Mouse (Mus musculus) limb, embryonic 15.5 days (tissue): Measurements from ENCODE around the gene Mapk10. TPM values are rescaled to one million over a fixed set of nuclear protein-coding genes. Genes with fewer than 3 reads are reported as not detected.

Experiments
- ATAC-seq: fragments of 200-750 bp; cut with Nextera tagmentation; 2 replicates; pipeline ENCODE4 v1.8.0; 2017; ENCODE audit warnings: low read depth, moderate TSS enrichment; ENCODE audit not compliant: insufficient number of reproducible peaks, low FRiP score, low TSS enrichment
- H3K27ac ChIP-seq: fragments of 300-500 bp; sonication (generic); 2 replicates; pipeline ENCODE4 v1.5.1; 2015; ENCODE audit warnings: moderate library complexity, mild to moderate bottlenecking, inconsistent platforms
- H3K27me3 ChIP-seq: fragments of 300-500 bp; sonication (generic); 2 replicates; pipeline ENCODE4 v1.6.1; 2015; ENCODE audit warnings: inconsistent platforms
- H3K36me3 ChIP-seq: fragments of 300-500 bp; sonication (generic); 2 replicates; pipeline ENCODE4 v1.6.1; 2015; ENCODE audit warnings: inconsistent platforms
- H3K4me1 ChIP-seq: fragments of 300-500 bp; sonication (generic); 2 replicates; pipeline ENCODE4 v1.6.1; 2015; ENCODE audit warnings: inconsistent platforms
- H3K4me2 ChIP-seq: fragments of 300-500 bp; sonication (generic); 2 replicates; pipeline ENCODE4 v1.6.1; 2015; ENCODE audit warnings: mild to moderate bottlenecking, inconsistent platforms
- H3K4me3 ChIP-seq: fragments of 300-500 bp; sonication (generic); 2 replicates; pipeline ENCODE4 v1.5.1; 2015; ENCODE audit warnings: mild to moderate bottlenecking, inconsistent platforms
- H3K9ac ChIP-seq: fragments of 300-500 bp; sonication (generic); 2 replicates; pipeline ENCODE4 v1.6.1; 2015; ENCODE audit warnings: inconsistent platforms
- H3K9me3 ChIP-seq: fragments of 300-500 bp; sonication (generic); 2 replicates; pipeline ENCODE4 v1.6.1; 2016; ENCODE audit warnings: inconsistent platforms
- WGBS: fragments of 180-500 bp; shearing (Covaris S2); methylation state at CpG from one replicate; pipeline ENCODE4 v1.1.7; 2015; 5-methylcytosine and 5-hydroxymethylcytosine counted together
- polyA plus RNA-seq: library from polyadenylated mRNA; unstranded; fragments of >200 nt; fragmentation: Nextera tagmentation; extraction: Ambion mirVana; gene quantifications from 2 replicates; pipeline ENCODE4 v1.2.1, GENCODE M21; 2015

The Mapk10 gene
- polyA plus RNA-seq, 1 experiment from 2014 or later: 0.42 TPM

DNA sequence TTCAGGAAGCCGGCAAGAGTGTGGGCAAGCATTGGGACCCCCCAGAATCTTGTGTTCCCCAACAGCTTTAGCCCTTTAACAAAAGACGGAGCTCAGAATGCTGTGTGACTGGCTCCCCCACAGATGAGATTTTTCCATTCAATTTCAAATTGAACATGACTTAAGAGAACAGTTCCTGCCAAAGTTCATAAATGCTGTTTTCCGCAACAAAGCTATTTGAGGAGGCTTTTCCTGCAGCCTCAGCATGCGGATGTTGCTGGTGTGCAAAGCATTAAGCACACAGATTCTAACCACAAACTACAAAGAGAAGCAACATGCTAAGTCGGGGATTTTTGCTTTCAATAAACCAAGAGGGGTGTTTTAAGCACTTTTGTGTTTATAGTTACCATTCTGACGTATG lies 281.0 kb downstream of the Mapk10 start:
- Histone ChIP-seq H3K36me3 (no peaks in the 10 kb centered on the region), H3K9ac (no peak overlapping the region), H3K4me2 (no peak overlapping the region), H3K4me1 (0 out of 2 replicates have a peak, but pooled peaks cover 2% of the 10 kb centered on the region), H3K9me3 (no peaks in the 10 kb centered on the region), H3K4me3 (no peak overlapping the region), H3K27me3 (no peaks in the 10 kb centered on the region), H3K27ac (peak overlapping the region; percentile 47)
- ATAC-seq: no peak
- 42% methylated on average over 6 of the region's 6 CpGs for WGBS

DNA sequence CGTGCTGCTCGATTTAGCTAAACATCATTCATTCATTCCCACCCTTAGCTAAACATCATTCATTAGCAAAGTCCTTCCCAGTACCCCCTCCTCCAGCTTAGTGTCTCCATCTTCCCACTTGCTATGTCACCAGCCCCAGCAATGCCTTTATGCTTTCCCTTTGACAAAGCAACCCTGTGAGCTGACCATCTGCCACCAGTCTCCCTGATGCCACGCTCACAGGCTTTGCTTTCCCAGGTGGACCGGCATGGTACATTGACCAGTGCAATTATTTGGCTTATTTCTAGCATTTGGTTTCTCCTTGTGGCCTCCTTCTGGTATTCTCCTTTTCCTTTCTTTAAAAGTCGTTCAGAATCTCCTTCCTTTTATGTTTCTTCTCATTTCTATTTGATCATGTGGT lies 284.3 kb downstream of the Mapk10 start:
- Histone ChIP-seq H3K27ac (no peak overlapping the region), H3K36me3 (no peaks in the 10 kb centered on the region), H3K9ac (no peak overlapping the region), H3K9me3 (no peaks in the 10 kb centered on the region), H3K4me3 (no peak overlapping the region), H3K4me1 (0 out of 2 replicates have a peak, but pooled peaks cover 2% of the 10 kb centered on the region), H3K27me3 (no peaks in the 10 kb centered on the region), H3K4me2 (no peak overlapping the region)
- no peak for ATAC-seq
- WGBS: 82% methylated on average over 5 of the region's 5 CpGs

DNA sequence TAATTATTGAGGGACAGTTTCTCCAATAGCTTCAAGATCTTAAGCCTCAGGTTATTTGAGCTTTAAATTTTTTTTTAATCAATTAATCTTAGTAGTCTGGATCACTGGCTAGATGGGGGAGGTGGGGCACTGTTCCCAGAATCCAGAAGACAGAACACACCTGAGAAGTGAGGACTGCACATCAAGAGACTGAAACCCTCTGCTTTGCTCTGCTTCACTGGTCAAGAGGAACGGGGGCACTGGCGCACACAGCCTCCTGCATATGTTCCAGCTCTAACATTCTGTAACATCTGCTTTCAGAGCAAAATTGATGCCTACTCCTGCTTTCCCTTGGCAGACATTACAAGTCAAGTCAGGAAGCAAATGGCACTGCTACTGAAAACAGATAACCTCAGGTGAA lies 290.9 kb downstream of the Mapk10 start:
- ATAC-seq: no peak
- WGBS: 80% methylated on average over 2 of the region's 2 CpGs

DNA sequence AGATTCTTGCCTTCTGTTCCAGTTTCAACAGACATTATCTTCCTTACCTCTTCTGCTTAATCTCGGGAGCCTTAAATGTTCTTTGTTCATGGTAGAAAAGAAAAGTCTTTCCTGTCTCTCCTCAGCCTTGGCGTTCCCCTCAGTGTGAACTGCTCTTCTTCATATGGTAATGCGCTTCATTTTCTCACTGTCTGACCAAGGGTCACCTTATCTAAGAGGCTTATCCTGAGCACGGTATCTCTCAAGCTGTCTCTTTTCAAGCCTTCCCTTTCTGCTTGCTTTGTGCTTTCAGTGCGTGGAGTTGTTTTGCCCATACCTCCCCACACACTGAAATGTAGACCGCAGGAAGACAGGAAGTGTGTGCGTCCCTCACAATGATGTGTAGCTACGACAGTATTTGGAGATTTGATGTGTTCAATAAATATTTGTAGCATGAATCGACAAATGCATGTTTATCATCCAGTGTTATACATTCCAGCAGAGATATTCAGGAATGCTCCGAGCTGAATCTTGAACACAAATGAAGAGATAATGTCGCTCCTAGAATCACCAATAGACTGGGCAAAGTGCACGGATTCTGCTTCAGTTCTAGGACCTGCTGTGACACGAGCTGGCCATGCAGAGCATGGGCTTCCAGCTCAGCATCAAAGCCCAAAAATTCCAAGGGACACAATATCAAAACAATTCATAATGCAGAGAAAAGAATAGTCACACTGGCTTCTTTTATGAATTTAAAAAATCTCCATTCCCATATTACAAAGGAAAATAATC lies 305.5 kb downstream of the Mapk10 start:
- no peak for ATAC-seq
- WGBS: 72% methylated on average over 13 of the region's 13 CpGs

More for the DNA sequence above, 290.9 kb downstream of the Mapk10 start:
- no peak overlapping the region for H3K4me3 ChIP-seq
- H3K36me3 ChIP-seq: no peaks in the 10 kb centered on the region
- no peaks in the 10 kb centered on the region for H3K9me3 ChIP-seq
- no peaks in the 10 kb centered on the region for H3K4me1 ChIP-seq
- H3K9ac ChIP-seq: no peak overlapping the region
- H3K27me3 ChIP-seq: no peaks in the 10 kb centered on the region
- no peak overlapping the region for H3K27ac ChIP-seq
- H3K4me2 ChIP-seq: no peak overlapping the region

DNA sequence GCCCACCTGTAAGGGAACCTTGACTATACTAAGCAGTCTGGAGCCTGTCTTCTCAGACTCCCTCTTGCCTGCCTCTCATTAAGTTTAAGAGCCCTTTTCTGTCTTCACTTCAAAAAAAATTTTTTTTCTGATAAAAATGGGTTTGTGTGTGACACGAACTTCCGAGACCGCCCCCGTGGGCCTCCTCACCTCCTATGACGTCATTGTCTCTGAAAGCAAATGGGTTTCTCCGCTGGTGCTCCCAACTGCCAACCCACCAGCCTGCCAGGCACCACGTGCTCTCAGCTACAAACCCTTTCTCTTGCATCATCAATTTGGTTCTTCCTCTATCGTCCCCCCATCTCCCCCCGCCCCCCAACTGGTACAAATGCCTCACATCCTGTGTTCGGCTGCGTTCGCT lies 307.1 kb downstream of the Mapk10 start:
- WGBS: 82% methylated on average over 12 of the region's 12 CpGs
- Histone ChIP-seq H3K9me3 (no peaks in the 10 kb centered on the region), H3K4me2 (no peak overlapping the region), H3K36me3 (no peaks in the 10 kb centered on the region), H3K9ac (no peak overlapping the region), H3K27me3 (no peaks in the 10 kb centered on the region), H3K4me3 (no peak overlapping the region), H3K4me1 (no peaks in the 10 kb centered on the region), H3K27ac (no peak overlapping the region)
- no peak for ATAC-seq

More for the DNA sequence above, 305.5 kb downstream of the Mapk10 start:
- Histone ChIP-seq H3K36me3 (no peaks in the 10 kb centered on the region), H3K9ac (no peak overlapping the region), H3K4me1 (no peaks in the 10 kb centered on the region), H3K4me2 (no peak overlapping the region), H3K27me3 (no peaks in the 10 kb centered on the region), H3K27ac (no peak overlapping the region), H3K9me3 (no peaks in the 10 kb centered on the region), H3K4me3 (no peak overlapping the region)

DNA sequence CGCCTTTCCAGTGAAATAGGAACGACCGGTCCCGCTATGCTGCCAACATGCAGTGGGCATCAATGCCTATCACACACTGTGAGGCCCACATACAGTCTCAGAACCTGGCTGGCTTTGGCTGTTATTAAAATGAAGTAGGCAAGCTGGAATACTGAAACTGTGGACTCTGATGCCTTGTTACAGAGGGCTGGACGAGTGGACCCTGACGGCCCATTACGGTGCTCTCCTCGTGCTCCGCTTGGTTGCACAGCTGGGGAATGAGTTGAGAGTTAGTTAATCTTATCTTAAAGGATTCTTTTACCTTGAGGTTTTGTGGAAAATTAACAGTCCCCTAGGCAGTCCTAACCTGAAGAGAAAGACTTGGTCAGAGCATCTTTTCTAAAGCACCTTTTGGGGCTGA lies 307.6 kb downstream of the Mapk10 start:
- Histone ChIP-seq H3K4me3 (no peak overlapping the region), H3K9ac (no peak overlapping the region), H3K36me3 (no peaks in the 10 kb centered on the region), H3K9me3 (no peaks in the 10 kb centered on the region), H3K4me2 (no peak overlapping the region), H3K27me3 (no peaks in the 10 kb centered on the region), H3K27ac (no peak overlapping the region), H3K4me1 (no peaks in the 10 kb centered on the region)
- WGBS: 92% methylated on average over 9 of the region's 9 CpGs
- no peak for ATAC-seq

DNA sequence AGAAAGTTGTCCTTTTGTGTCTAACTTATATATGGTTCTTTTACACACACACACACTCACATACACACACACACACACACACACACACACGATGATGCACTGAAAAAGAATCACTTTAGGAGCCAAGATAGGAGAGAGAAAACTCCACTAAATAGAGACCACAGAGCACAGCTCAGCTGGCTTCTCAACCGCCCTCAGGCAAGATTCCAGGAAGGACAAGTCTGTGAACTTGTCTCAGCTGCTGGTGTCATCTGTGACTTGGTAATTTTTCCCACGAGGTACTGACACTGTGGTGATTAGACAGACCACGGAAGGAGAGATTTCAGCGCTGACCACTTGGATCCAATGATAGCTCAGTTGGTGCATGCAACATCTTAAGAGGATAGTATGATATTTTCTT lies 310.0 kb downstream of the Mapk10 start:
- Histone ChIP-seq H3K36me3 (peaks cover 7% of the 10 kb centered on the region; the same call in 1 of the 2 replicates), H3K4me1 (no peaks in the 10 kb centered on the region), H3K27me3 (no peaks in the 10 kb centered on the region), H3K4me3 (no peak overlapping the region), H3K9ac (no peak overlapping the region), H3K9me3 (no peaks in the 10 kb centered on the region), H3K27ac (no peak overlapping the region), H3K4me2 (no peak overlapping the region)
- ATAC-seq: no peak
- 75% methylated on average over 5 of the region's 5 CpGs for WGBS

DNA sequence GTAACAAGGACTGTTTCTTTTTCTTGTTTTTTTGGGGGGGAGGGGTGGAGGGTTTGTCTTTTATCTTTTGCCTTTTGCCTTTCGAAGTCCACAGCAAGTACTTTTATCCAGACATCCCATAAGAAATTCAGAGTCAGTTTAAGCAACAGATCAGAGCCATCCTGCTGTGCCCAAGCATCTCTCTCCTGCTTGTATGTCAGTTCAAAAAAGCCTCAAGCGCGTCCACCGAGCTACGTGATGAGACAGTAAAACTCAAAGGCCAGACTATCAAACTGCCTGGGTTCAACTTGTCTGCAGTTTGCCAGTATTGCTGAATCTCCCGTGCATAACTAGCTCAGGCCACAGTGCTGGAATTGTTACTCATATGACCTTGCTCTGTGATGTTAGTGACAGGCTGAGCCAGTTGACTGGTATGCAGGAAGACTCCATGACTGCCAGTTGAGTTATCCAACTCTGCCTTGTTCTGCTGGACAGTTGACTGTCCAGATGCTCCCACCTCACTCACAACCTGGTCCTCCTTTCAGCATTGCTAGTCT lies 311.4 kb downstream of the Mapk10 start:
- Histone ChIP-seq H3K36me3 (peaks cover 7% of the 10 kb centered on the region; the same call in 1 of the 2 replicates), H3K27ac (no peak overlapping the region), H3K27me3 (no peaks in the 10 kb centered on the region), H3K9ac (no peak overlapping the region), H3K9me3 (no peaks in the 10 kb centered on the region), H3K4me1 (no peaks in the 10 kb centered on the region), H3K4me2 (no peak overlapping the region), H3K4me3 (no peak overlapping the region)
- ATAC-seq: no peak
- 82% methylated on average over 6 of the region's 6 CpGs for WGBS

DNA sequence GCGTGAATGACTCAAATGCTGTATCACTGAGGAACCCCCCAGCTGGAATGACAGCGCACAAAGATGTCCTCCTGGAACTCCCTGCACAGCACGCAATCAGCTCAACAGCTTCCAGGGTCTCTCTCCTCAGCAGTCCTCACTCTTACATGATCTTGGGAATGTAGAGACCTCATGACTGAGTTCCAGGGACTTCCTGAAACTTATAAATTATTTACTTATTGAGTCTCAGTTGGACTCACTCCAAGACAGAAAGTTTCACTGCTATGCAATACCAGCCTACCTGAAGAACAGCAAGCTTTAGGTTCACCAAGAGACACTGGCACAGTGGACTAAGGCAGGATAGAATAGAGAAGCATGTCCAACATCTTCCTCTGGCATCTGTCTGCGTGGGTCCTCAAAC lies 312.8 kb downstream of the Mapk10 start:
- no peak for ATAC-seq
- Histone ChIP-seq H3K4me2 (no peak overlapping the region), H3K27me3 (no peaks in the 10 kb centered on the region), H3K27ac (no peak overlapping the region), H3K9ac (no peak overlapping the region), H3K9me3 (no peaks in the 10 kb centered on the region), H3K36me3 (peaks cover 7% of the 10 kb centered on the region; the same call in 1 of the 2 replicates), H3K4me1 (no peaks in the 10 kb centered on the region), H3K4me3 (no peak overlapping the region)
- 93% methylated on average over 4 of the region's 4 CpGs for WGBS

DNA sequence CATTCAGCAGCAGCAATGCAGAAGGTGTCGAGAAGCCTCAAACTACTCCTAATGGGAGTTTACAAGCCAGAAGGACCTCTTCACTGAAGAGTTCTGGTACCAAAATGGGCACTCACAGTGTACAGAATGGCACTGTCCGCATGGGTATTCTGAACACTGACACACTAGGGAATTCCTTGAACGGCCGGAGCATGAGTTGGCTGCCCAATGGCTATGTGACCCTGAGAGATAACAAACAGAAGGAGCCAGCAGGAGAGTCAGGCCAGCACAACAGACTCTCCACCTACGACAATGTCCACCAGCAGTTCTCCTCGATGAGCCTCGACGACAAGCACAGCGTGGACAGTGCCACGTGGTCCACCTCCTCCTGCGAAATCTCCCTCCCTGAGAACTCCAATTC lies 318.9 kb downstream of the Mapk10 start:
- no peak overlapping the region for H3K4me3 ChIP-seq
- H3K27me3 ChIP-seq: no peaks in the 10 kb centered on the region
- WGBS: 95% methylated on average over 11 of the region's 11 CpGs
- H3K4me1 ChIP-seq: no peaks in the 10 kb centered on the region
- H3K36me3 ChIP-seq: peaks cover 13% of the 10 kb centered on the region
- no peak overlapping the region for H3K27ac ChIP-seq
- no peak overlapping the region for H3K4me2 ChIP-seq
- H3K9ac ChIP-seq: no peak overlapping the region
- ATAC-seq: no peak
- H3K9me3 ChIP-seq: no peaks in the 10 kb centered on the region

DNA sequence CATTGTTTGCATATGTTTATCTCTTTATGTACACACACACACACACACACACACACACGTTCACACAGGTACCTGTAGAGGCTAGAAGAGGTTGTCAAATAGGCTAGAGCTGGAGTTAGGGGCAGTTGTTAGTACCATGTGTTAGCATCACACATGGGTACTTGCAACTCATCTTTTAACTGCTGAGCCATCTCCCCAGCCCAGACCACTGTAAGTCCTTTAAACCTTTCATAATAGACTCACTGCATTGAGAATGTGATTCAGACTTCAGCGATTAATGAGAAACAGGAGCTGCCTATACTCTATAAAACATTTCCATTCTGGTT lies 322.0 kb downstream of the Mapk10 start:
- no peak overlapping the region for H3K9ac ChIP-seq
- no peaks in the 10 kb centered on the region for H3K27me3 ChIP-seq

DNA sequence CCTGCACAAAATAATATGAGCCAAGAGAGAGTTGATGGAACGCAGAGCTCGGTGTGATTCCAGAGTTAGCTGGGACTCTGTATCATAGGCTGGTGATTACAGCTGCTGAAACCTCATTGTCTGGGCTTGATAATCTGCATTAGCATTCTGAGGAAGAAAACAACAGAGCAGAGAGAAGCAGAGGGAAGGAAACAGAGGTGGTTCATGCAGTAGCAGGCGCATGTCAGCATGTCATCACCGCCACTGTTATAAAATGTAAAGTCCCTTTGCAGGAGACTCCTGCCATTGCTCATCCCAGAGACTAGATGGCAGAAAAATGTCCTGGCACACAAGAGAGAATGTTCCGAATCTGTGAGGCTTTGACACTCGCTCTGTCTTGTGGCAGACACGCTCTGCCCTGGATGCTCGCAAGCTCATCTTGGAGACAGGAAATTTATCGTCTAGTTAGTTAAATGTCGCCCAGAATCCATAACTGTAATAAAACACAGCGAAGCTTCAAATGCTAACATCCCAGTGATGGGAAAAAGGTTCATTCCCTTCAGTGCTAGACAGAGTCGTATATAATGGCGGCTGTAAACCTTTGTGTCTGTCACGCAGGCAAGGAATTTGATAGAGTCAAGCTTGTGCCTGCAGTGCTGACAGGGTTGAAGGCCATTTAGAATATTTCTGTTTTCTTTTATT lies 322.5 kb downstream of the Mapk10 start:
- no peaks in the 10 kb centered on the region for H3K9me3 ChIP-seq
- H3K4me1 ChIP-seq: no peaks in the 10 kb centered on the region
- H3K4me3 ChIP-seq: no peak overlapping the region
- no peak for ATAC-seq
- H3K9ac ChIP-seq: no peak overlapping the region
- no peak overlapping the region for H3K27ac ChIP-seq
- no peak overlapping the region for H3K4me2 ChIP-seq
- 64% methylated on average over 14 of the region's 14 CpGs for WGBS
- no peaks in the 10 kb centered on the region for H3K27me3 ChIP-seq
- H3K36me3 ChIP-seq: peaks cover 13% of the 10 kb centered on the region

More for the DNA sequence above, 322.0 kb downstream of the Mapk10 start:
- ATAC-seq: no peak
- no peaks in the 10 kb centered on the region for H3K9me3 ChIP-seq
- no peak overlapping the region for H3K4me2 ChIP-seq
- peaks cover 13% of the 10 kb centered on the region for H3K36me3 ChIP-seq
- no peaks in the 10 kb centered on the region for H3K4me1 ChIP-seq
- WGBS: 69% methylated on average over 2 of the region's 2 CpGs
- no peak overlapping the region for H3K27ac ChIP-seq
- H3K4me3 ChIP-seq: no peak overlapping the region
